Mouse (Mus musculus) adrenal gland, adult 18-20 months (tissue): ENCODE results near the gene Fam168b. TPM values are rescaled to one million over a fixed set of nuclear protein-coding genes. Genes with fewer than 3 reads are reported as not detected.

ENCODE experiments used
- DNase-seq, 2 experiments: peaks; one replicate each; pipeline ENCODE4 v3.0.0; 2021 to 2022; ENCODE audit warnings: low spot score in 2 of 2
- total RNA-seq, 2 experiments: library from RNA; stranded (reverse); gene quantifications; 1 replicate in 1 of 2; 2 replicates in 1 of 2; pipeline ENCODE4 v1.2.3; 2021

Gene Fam168b
- total RNA-seq, 2 experiments from 2014 or later, result 122 to 152 TPM

DNA sequence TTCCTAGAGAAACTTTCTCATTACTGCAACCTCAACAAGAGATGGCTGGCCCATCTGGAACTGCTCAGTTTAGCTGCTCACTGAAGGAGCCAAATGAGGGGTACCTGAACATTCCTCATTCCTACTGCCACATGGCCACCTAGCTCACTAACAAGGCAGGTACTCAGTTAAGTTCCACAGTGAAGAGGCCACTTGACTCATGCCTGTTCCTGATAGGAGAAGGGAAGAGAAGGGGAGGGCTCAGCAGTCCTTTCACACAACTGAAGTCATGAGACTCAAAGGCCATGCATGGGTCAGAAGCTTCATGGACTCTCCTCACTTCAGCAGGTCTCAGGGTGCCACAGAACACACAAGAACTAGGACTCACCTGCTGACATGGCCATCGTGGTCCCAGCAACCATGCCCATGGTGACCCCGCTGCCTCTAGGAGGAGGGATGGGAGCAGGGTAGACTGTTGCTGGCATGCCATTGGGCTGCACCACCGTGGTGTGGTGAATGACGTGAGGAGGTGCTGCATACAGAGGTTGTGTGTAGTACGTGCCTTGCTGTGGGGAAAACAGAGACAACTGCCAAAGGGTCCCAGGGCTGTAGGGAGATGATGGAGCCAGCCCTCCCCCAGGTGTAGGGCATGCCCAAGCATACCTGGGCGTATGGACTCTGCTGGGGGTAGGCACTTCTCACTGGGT lies 23.5 kb downstream of the Fam168b start:
- no peak for DNase-seq

DNA sequence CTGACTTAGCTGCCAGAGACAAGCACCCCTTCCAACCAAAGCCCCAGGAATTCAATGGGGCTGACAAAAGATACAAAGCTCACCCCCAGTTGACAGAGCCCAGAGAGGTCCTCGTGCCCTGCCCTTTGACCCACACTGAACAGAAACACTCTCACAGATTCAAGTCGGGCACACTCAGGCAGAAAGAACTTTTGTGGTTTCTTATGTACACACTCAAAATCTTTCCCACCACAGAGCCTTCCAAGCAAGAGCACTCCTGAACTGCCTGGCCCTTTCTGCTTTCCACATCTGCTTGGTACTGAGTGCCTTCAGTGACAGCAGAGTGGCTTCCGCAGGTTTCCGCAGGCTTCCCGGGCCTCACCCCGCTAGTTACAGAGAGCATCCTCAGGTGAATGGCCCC lies 27.0 kb downstream of the Fam168b start:
- no peak for DNase-seq

DNA sequence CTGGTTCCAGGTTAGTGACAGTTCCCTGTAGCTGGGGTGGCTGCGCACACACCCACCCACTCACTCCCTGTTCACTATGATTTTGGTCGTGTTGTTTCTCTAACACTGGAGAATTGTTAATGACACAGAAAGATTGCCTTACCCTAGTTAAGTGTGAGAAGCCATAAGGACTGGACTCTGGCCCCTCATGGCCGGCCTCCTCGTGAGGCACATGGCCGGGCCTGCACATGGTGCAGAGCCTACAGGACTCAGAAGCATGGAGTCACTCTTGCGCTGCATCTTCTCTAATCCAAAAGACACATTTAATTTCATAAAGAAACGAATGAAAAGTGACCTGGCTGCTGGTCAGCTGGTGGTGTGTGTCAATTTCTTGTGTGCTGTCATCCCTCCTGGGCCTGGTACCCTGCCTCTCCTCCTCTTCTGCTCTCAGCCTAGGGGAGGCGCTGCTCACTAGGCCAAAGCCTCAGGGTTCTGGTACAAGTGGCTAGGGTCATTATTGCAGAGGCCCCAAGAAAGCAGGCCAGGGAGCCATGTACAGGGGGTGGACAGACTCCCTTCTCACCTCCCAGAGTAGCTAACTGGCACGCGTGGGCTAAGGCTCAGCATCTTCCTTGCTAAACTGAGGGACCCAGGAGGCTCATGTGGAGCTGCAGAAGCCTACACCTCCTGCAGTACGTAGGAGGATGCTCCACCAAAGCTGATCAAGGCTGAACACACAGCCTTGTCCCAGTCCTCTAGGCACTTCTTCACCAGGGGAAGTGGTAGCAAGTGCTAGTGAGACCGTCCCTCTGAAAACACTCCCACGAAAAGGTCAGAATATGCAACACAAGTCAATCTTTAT lies 30.2 kb downstream of the Fam168b start:
- no peak for DNase-seq

DNA sequence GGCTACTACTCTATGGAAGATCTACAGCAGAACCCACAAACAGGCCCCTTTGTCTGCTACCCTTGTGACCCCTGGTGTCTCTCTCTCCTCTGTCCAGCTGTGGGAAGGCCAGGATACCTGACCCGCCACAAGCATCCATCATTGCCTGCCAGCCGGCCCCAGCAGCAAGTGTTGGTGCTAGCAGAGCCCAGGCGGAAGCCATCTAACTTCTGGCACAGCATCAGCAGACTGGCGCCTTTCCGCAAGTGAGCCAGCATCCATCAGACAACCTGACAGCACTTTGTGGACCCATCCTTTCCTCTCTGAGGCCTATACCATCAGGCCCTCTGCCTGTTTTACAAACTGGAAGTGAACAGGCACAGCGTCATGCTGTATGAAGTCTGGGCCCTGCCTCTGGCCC lies 31.3 kb downstream of the Fam168b start:
- no peak for DNase-seq

DNA sequence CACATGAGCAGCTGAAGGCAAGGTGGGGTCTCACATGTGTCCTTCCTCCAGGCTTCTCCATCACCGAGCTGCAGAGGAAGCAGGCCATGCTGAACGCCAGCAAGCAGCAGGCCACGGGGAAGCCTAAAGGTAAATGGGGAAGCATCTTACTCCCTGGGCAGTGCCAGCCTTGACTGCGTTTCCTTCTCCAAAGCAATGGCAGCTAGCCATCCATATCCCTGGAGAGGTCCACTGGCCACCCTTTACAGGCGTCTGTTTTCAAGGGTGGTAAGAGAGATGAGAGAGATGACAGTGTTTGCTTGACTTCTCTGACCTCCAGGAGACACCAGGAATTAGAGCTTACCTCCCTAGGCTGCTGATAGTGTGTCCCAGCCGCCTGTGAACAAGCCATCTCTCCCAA lies 31.8 kb downstream of the Fam168b start:
- no peak for DNase-seq

DNA sequence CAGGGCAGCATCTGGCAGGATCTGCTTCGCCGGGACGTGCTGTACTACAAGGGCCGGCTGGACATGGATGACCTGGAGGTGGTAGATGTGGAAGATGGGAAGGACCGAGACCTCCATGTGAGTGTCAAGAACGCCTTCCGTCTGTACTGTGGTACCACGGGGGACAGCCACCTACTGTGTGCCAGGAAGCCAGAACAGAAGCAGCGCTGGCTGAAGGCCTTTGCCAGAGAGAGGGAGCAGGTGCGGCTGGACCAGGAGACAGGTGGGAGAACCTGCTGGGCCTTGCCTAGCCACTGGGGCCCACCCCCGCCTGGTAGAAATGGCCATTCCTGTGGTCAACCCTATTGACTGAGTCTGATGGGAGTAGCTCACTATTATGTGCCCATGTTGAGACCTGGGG lies 32.6 kb downstream of the Fam168b start:
- DNase-seq, result no peak

DNA sequence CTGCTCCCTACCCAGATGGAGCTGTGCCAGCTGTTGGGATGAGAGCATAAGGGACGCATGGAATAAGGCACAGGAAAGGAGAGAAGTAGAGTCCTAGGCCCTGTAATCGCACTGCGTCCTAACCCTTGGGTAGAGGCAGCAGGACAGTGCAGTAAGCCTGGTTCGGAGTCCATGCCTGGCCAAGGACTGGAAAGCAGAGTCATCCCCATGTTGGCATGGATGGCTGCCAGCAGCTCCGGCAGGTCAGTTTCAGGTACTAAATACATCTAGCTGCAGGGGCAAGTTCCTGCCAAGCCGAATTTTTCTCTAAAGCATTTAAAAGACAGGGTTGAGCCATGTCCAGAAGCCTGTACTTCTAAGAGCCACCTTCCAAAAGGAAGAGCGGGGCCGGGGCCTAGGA lies 34.4 kb downstream of the Fam168b start:
- no peak for DNase-seq

DNA sequence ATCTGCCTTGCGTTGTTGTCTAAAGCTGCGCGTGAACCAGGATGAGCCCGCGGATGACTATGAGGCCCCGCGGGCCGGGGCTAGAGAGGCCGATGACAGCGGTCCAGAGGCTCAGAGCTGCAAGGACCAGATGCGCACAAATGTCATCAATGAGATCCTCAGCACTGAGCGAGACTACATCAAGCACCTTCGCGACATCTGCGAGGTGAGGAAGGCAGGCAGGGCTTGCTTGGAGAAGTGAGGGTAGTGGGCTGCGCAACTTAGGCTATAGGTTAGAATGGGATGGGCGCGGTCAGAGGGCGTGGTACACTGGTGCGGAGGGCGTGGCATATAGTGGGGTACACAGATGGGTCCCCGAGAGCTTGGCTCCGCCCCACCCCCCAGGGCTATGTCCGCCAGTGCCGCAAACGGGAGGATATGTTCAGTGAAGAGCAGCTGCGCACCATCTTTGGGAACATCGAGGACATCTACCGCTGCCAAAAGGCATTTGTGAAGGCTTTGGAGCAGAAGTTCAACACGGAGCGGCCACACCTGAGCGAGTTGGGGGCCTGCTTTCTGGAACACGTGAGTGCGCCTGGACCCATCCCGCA lies 36.8 kb downstream of the Fam168b start:
- no peak for DNase-seq

DNA sequence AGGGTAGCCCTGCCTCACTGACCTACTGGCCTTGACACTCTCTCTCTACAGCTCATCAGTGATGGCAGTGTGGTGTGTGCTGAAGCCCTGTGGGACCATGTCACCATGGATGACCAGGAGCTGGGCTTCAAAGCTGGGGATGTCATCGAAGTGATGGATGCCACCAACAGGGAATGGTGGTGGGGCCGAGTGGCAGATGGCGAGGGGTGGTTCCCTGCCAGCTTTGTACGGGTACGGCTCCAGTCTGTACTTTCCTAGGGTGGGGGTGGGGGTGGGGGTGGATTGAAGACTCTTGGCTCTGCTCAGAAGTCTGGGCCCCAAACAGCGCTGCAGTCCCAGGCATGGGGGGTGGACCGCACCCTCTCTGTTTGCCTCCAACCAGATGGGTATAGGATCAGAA lies 38.0 kb downstream of the Fam168b start:
- no peak for DNase-seq

DNA sequence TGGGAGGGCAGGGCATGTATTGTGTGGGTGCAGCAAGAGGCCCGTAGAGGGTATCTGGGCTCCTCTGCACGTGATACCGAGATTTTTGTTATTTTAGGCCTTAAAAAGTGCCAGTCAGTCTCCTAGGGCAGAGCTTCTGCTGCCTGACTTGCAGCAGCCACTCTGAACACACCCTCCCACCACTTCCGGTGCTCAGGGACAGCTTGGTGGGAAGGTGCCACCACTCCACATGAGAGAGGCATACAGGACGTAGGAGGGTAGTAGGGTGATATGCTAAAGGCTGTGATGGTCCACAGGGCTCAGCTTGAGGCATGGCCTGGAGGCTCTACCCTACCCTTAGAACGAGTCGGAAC lies 40.6 kb downstream of the Fam168b start:
- DNase-seq, result no peak

DNA sequence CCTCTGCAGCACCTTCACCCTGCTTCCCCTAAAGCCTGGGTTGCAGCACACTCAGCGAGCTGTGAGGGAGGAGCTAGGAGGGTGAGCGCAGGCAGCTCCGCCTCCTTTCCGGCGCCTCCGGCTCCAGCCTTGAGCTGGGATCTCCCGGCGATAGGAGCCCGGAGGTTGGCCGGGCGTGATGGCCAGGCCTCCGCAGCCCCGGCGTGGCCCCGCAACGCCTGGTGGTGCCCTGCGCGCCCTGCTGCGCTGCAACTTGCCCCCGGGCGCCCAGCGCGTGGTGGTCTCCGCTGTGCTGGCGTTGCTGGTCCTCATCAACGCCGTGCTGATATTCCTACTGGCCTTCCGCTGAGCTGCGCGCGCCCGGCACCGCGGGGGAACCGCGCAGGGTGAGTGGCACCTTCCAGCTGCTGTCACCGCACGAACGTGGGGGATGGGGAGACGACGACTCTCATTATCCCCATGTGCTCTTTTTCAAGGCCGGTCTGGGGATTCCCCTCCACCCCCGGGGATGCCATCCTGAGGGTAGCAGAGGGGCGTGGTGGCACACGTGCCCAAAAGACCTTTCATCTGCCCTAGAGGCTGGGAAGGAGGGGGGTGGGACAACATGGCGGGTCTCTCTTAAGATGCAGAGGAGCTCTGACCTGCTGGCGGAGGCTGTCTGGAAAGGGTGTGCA lies 41.1 kb downstream of the Fam168b start:
- peak; percentile 64 to 72 for DNase-seq

DNA sequence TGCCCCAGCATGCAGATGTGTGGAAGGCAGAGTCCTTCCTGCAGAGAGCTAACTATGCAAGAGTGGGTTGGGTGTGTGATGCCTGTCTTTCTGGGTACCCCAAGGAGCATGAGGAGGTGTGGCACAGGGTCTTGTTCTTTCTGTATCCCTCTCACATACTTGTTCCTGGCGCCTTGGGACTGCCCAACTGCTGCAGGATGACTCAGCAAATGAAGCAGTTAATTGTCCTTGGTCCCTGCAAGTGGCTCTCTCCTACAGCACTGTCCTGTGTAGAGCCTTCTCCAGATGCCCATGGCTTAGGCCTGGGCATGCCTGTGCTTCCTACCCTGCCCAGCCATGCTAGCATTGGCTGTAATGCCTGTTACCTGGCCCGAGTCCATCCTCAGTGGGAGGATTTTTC lies 43.7 kb downstream of the Fam168b start:
- no peak for DNase-seq

DNA sequence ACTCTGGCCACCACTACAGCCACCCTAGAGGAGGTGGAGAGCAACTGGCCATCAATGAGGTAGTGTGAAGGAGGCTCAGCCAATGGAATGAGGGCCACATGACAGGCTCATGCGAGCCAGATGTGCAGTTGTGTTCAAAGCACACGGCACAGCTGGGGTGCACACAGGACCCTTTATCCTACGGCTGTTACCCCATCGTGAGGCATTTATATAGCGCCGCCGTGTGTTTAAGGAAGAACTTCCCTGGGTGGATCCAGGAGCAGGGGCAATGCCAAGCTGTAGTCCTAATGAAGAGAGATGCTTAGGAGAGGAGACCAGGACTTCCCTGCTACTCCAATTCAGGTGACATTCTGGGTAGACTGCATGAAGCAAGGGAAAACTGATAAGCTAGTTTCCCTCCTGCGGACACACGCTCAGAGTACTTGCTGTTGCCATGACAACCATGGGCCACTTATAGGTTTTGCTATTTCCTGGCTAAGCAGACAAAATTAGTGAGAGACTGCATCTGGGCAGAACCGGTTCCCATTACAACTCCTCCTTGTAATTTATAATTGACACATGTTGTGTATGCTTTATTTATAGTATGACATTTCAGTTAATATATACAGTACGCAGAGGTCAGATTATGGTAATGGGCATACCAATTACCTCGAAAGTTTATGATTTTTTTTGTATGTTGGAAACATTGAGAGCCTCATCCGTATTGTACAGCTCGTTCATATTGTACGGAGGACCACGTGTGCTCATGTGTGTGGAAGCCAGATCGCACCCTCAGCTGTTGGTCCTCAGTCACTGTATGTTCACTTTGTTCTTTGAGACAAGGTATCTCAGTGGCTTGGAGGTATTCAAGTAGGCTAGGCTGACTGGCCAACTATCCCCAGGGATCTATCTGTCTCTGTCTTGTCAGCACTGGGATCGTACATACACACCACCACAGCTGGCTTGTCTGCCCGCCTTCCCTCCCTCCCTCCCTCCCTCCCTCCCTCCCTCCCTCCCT lies 49.3 kb downstream of the Fam168b start:
- no peak for DNase-seq

DNA sequence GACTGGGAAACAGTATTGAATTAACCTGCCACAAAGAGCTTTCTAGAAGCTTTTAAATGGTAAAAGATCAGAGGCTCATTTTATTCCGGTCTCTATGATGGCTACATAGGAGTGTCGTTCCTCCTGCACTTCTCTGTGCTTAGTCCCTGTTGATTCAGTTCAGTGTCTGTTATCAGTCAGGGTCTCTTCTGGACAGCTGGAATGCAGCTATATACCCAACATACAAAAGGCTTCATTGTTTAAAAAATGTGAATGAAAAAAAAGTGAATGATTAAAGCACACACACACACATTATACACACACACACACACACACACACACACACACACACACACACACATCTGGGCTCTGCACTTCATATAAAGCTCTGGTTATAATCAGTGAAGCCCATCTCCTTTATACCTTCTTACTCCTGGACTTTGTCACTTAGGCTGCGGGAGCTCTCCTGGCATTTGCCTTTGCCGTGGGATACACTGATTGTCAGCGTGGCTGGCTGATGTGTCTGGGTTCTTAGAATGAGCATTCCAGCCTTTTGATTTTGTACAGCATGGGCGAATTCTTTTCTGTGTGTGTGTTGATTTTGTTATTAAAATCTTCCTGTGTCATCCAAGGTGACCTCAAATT lies 59.2 kb downstream of the Fam168b start:
- DNase-seq, result no peak

DNA sequence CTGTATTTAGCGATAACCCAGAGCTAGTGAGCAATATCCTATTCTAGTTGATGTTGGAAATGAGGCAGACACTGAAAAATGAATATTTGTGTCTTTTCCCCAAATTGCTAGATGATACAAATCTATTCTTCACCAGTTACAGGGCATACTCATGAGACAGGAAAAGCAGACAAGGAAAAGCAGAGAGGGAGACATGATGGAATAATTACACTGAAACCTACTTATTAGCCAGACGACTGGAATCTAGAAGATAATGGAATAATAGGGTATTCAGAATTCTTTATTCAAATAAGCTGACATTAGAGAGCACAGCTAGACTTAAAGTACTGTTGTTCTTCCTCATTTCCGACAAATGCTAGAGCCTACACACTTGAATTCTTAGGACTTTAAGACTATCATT lies 67.0 kb downstream of the Fam168b start:
- DNase-seq, result no peak

DNA sequence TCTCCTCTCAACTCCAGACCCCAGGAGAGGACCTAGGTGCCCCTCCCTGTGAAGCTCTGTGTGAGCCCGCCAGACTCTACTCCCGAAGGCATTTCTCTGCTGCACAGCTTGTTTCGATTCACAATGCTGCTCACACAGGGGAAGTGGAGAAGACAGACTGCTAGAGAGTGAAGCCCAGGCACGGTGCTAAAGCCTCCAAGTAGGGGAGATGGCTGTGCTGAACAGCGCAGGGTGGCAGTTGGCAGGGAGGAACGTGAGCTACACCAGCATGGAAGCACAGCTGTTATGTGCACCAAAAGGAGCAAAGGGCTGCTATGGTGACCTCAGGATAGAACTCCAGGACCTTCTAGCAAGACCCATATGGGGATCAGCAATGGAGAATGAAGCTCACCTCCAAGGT lies 74.0 kb downstream of the Fam168b start:
- no peak for DNase-seq

DNA sequence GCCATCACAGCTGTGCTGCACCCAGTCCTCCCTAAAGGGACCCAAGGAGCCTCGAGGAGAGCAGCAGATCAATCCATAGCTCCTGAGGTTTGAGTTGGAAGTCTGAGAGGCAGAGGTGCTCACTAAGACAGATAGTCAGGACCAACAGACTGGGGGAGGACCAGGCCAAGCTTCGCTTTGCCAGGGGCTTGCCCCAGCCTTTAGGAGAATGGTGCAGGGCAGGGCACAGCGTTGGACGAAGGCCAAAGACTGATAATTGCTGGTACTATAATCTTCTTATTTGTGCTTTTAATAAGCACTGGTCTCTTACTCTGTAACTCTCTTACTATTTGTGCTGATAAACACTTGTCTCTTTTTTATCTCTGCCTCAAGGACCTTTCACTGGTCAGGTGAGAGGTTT lies 75.0 kb downstream of the Fam168b start:
- no peak for DNase-seq

DNA sequence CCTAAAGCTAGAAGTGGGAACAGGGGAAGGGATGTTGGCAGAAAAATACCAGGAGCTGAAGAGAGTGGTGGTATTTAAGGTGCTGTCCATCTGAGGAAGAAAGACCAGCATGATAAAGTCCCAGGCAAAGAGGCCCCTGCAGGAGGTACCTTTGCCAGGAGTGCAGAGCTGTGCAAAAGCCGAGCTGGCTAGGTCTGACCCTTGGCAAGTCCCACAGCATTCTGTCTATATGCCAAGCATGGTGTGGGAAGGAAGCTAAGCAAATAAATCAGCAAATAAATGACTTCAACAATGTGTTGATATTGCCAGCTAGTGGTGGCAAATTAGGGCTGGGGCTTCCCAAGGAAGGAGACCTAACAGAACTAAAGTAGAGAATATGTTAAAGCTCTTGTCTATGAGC lies 76.0 kb downstream of the Fam168b start:
- no peak for DNase-seq
